Mouse (Mus musculus) embryonic facial prominence, embryonic 14.5 days (tissue): Measurements from ENCODE around the gene Nudt19. TPM values are rescaled to one million over a fixed set of nuclear protein-coding genes. Genes with fewer than 3 reads are reported as not detected.
A peak's percentile ranks its signal among the peaks of the same experiment; 100 is the strongest.
"Not testable (repeated sequence)": the region's sequence is repeated elsewhere in the genome, so short reads cannot be mapped to it uniquely, and the experiment has no call there.

Source experiments
- ATAC-seq: fragments of 200-750 bp; cut with Nextera tagmentation; 2 replicates; pipeline ENCODE4 v1.8.0; 2017; ENCODE audit warnings: low read depth, moderate number of reproducible peaks, moderate TSS enrichment
- DNase-seq: peaks from one replicate; pipeline ENCODE4 v3.0.0-alpha.2; 2015; ENCODE audit warnings: low spot score
- H3K27ac ChIP-seq: fragments of 300-500 bp; sonication (generic); replicated peaks from 2 replicates; pipeline ENCODE4 v1.5.1; 2014; ENCODE audit warnings: low read depth, mild to moderate bottlenecking, low read length, moderate library complexity
- H3K27me3 ChIP-seq: fragments of 300-500 bp; sonication (generic); replicated peaks from 2 replicates; pipeline ENCODE4 v1.6.1; 2014; ENCODE audit warnings: low read length; ENCODE audit not compliant: control insufficient read depth, insufficient read depth
- H3K36me3 ChIP-seq: fragments of 300-500 bp; sonication (generic); 2 replicates; pipeline ENCODE4 v1.6.1; 2014; ENCODE audit warnings: low read length, mixed read lengths; ENCODE audit not compliant: control insufficient read depth, insufficient read depth
- H3K4me1 ChIP-seq: fragments of 300-500 bp; sonication (generic); 2 replicates; pipeline ENCODE4 v1.6.1; 2014; ENCODE audit warnings: antibody characterized with exemption, low read length; ENCODE audit not compliant: control insufficient read depth, insufficient read depth
- H3K4me2 ChIP-seq: fragments of 300-500 bp; sonication (generic); 2 replicates; pipeline ENCODE4 v1.6.1; 2014; ENCODE audit warnings: low read depth, mild to moderate bottlenecking, low read length, moderate library complexity, mixed read lengths
- H3K4me3 ChIP-seq: fragments of 300-500 bp; sonication (generic); 2 replicates; pipeline ENCODE4 v1.5.1; 2014; ENCODE audit warnings: low read depth, mild to moderate bottlenecking, low read length
- H3K9ac ChIP-seq: fragments of 300-500 bp; sonication (generic); 2 replicates; pipeline ENCODE4 v1.6.1; 2014; ENCODE audit warnings: low read depth, mild to moderate bottlenecking, low read length, moderate library complexity, mixed read lengths
- H3K9me3 ChIP-seq: fragments of 300-500 bp; sonication (generic); 2 replicates; pipeline ENCODE4 v1.6.1; 2016; ENCODE audit warnings: low read length; ENCODE audit not compliant: control insufficient read depth
- WGBS: fragments of 180-500 bp; shearing (Covaris S2); extraction: QIAGEN DNeasy Blood & Tissue Kit; methylation state at CpG from one replicate; pipeline ENCODE4 v1.1.7; 2014; 5-methylcytosine and 5-hydroxymethylcytosine counted together
- polyA plus RNA-seq: library from polyadenylated mRNA; unstranded; fragments of >200 nt; fragmentation: Nextera tagmentation; extraction: Ambion mirVana; gene quantifications from 2 replicates; pipeline ENCODE4 v1.2.1, GENCODE M21; 2014

The Nudt19 gene
- polyA plus RNA-seq, 1 experiment from 2014 or later = 57.3 TPM

GRCm38 (mm10) chr7:35535750-35536512, 20.2 kb downstream of the Nudt19 start:
- Histone ChIP-seq H3K4me1 (no peaks in the 10 kb centered on the region), H3K9me3 (no peaks in the 10 kb centered on the region), H3K36me3 (no peaks in the 10 kb centered on the region), H3K4me2 (no peak overlapping the region), H3K27me3 (no peaks in the 10 kb centered on the region), H3K27ac (no peak overlapping the region), H3K4me3 (no peak overlapping the region), H3K9ac (no peak overlapping the region)
- ATAC-seq (no peak), DNase-seq (no peak)
- WGBS = 72% methylated on average over 12 of the region's 12 CpGs

- H3K36me3 ChIP-seq, H3K4me3 ChIP-seq, H3K27me3 ChIP-seq, H3K4me2 ChIP-seq, DNase-seq, H3K9me3 ChIP-seq, H3K27ac ChIP-seq, ATAC-seq, H3K4me1 ChIP-seq, H3K9ac ChIP-seq: not testable (repeated sequence)
- WGBS = 30% methylated on average over 1 of the region's 1 CpGs
Observed at GRCm38 (mm10) chr7:35530544-35530943, 25.6 kb downstream of the Nudt19 start.

- Histone ChIP-seq H3K4me2 (no peak overlapping the region), H3K4me1 (no peaks in the 10 kb centered on the region), H3K27me3 (no peaks in the 10 kb centered on the region), H3K36me3 (no peaks in the 10 kb centered on the region), H3K9ac (no peak overlapping the region), H3K27ac (no peak overlapping the region), H3K9me3 (no peaks in the 10 kb centered on the region), H3K4me3 (no peak overlapping the region)
- WGBS = 62% methylated on average over 3 of the region's 3 CpGs
- no peak for ATAC-seq
- DNase-seq = no peak
Observed at GRCm38 (mm10) chr7:35530026-35530425, 26.1 kb downstream of the Nudt19 start.

GRCm38 (mm10) chr7:35526795-35527194, 29.3 kb downstream of the Nudt19 start:
- Histone ChIP-seq H3K9ac (no peak overlapping the region), H3K4me2 (no peak overlapping the region), H3K9me3 (no peaks in the 10 kb centered on the region), H3K4me1 (no peaks in the 10 kb centered on the region), H3K27ac (no peak overlapping the region), H3K36me3 (no peaks in the 10 kb centered on the region), H3K4me3 (no peak overlapping the region), H3K27me3 (no peaks in the 10 kb centered on the region)
- WGBS = 79% methylated on average over 2 of the region's 2 CpGs
- ATAC-seq = no peak
- DNase-seq = no peak

- DNase-seq (peak; percentile 39), ATAC-seq (peak; percentile 82; the same call in 1 of the 2 replicates)
- no peak overlapping the region for H3K27ac ChIP-seq
- 9% methylated on average over 4 of the region's 4 CpGs for WGBS
- H3K4me1 ChIP-seq = no peaks in the 10 kb centered on the region
- H3K9me3 ChIP-seq = no peaks in the 10 kb centered on the region
- H3K9ac ChIP-seq = no peak overlapping the region
- H3K27me3 ChIP-seq = no peaks in the 10 kb centered on the region
- no peaks in the 10 kb centered on the region for H3K36me3 ChIP-seq
- no peak overlapping the region for H3K4me2 ChIP-seq
- H3K4me3 ChIP-seq = no peak overlapping the region
Observed at GRCm38 (mm10) chr7:35501995-35502394, 54.1 kb downstream of the Nudt19 start.

- 89% methylated on average over 2 of the region's 2 CpGs for WGBS
Observed at GRCm38 (mm10) chr7:35497516-35497915, 58.6 kb downstream of the Nudt19 start.

More at GRCm38 (mm10) chr7:35497516-35497915, 58.6 kb downstream of the Nudt19 start:
- Histone ChIP-seq H3K9ac (no peak overlapping the region), H3K4me2 (no peak overlapping the region), H3K9me3 (no peaks in the 10 kb centered on the region), H3K4me3 (no peak overlapping the region), H3K36me3 (no peaks in the 10 kb centered on the region), H3K4me1 (no peaks in the 10 kb centered on the region), H3K27ac (no peak overlapping the region), H3K27me3 (no peaks in the 10 kb centered on the region)
- ATAC-seq (no peak), DNase-seq (no peak)

Other genes starting within 250 kb of the Nudt19 start
- gene Gpatch1, start 237.9 kb downstream of the Nudt19 start, polyA plus RNA-seq = 13.7 and 17.6 TPM in 2 replicates
- gene Rhpn2, start 222.1 kb downstream of the Nudt19 start, polyA plus RNA-seq = 3.8 and 4.0 TPM in 2 replicates
- 11.3 and 12.5 TPM in 2 replicates for gene Faap24, start 159.5 kb downstream of the Nudt19 start, polyA plus RNA-seq
- gene Cep89, start 159.3 kb downstream of the Nudt19 start, polyA plus RNA-seq = 27.8 and 29.7 TPM in 2 replicates
- gene Slc7a9, start 107.5 kb downstream of the Nudt19 start, polyA plus RNA-seq = 0.14 and 0.42 TPM in 2 replicates
- gene Tdrd12, start 18.6 kb downstream of the Nudt19 start, polyA plus RNA-seq = 0.17 and 0.66 TPM in 2 replicates
- 0.17 and 0.22 TPM in 2 replicates for gene Rgs9bp, start 29.3 kb upstream of the Nudt19 start, polyA plus RNA-seq
- gene Ankrd27, start 29.9 kb upstream of the Nudt19 start, polyA plus RNA-seq = 42.0 and 46.3 TPM in 2 replicates
- gene Pdcd5, start 91.2 kb upstream of the Nudt19 start, polyA plus RNA-seq = 272 and 275 TPM in 2 replicates
- 34.9 and 38.9 TPM in 2 replicates for gene Dpy19l3, start 198.2 kb upstream of the Nudt19 start, polyA plus RNA-seq
- gene Zfp507, start 246.7 kb upstream of the Nudt19 start, polyA plus RNA-seq = 17.8 TPM in 2 replicates